Mouse (Mus musculus) small intestine, adult 2 months (tissue): Measurements from ENCODE around the gene Lama4. TPM values are rescaled to one million over a fixed set of nuclear protein-coding genes. Genes with fewer than 3 reads are reported as not detected.

Experiments
- H3K27ac ChIP-seq: fragments of 200-500 bp; 2 replicates; pipeline ENCODE4 v1.5.1; 2012; ENCODE audit warnings: low read depth, low read length, control low read depth, inconsistent platforms; ENCODE audit not compliant: insufficient read depth
- H3K27me3 ChIP-seq: fragments of 200-500 bp; 2 replicates; pipeline ENCODE4 v1.6.1; 2012; ENCODE audit warnings: mild to moderate bottlenecking, moderate library complexity, low read length, inconsistent platforms; ENCODE audit not compliant: control insufficient read depth, insufficient read depth
- H3K36me3 ChIP-seq: fragments of 200-500 bp; 2 replicates; pipeline ENCODE4 v1.6.1; 2012; ENCODE audit warnings: mild to moderate bottlenecking, low read length, control low read depth, inconsistent platforms; ENCODE audit not compliant: control insufficient read depth, insufficient read depth
- H3K4me1 ChIP-seq: fragments of 200-500 bp; 2 replicates; pipeline ENCODE4 v1.6.1; 2012; ENCODE audit warnings: low read length, inconsistent platforms, mixed read lengths; ENCODE audit not compliant: control insufficient read depth, insufficient read depth, insufficient read length
- H3K4me3 ChIP-seq: fragments of 200-500 bp; 2 replicates; pipeline ENCODE4 v1.5.1; 2012; ENCODE audit warnings: low read depth, mild to moderate bottlenecking, control low read depth, inconsistent platforms, low read length, moderate library complexity
- CTCF ChIP-seq: fragments of 200-500 bp; IDR thresholded peaks from 2 replicates; pipeline ENCODE4 v1.5.1; 2012; ENCODE audit warnings: low read depth, mild to moderate bottlenecking, control low read depth, inconsistent platforms, low read length, moderate library complexity, mixed read lengths; ENCODE audit not compliant: insufficient replicate concordance, insufficient read length; ENCODE audit errors: extremely low read depth
- POLR2A ChIP-seq: fragments of 200-500 bp; IDR thresholded peaks from 2 replicates; pipeline ENCODE4 v1.6.1; 2012; ENCODE audit warnings: low read depth, mild to moderate bottlenecking, control low read depth, inconsistent platforms, low read length, moderate library complexity
- WGBS: fragments of 180-500 bp; shearing (Covaris S2); methylation state at CpG from one replicate; pipeline ENCODE4 v1.1.7; 2018; 5-methylcytosine and 5-hydroxymethylcytosine counted together
- polyA plus RNA-seq: library from polyadenylated mRNA; depleted of rRNA; stranded (reverse); fragments of >200 nt; gene quantifications from 2 replicates; pipeline ENCODE4 v1.2.3, GENCODE M21; 2012

Lama4 gene
- polyA plus RNA-seq, 1 experiment, result 8.9 TPM

GRCm38 (mm10) chr10:39030148-39030685, 64.9 kb downstream of the Lama4 start:
- H3K36me3 ChIP-seq, result no peaks in the 10 kb centered on the region
- H3K27ac ChIP-seq, result no peak overlapping the region
- no peaks in the 10 kb centered on the region for H3K27me3 ChIP-seq
- no peak overlapping the region for H3K4me3 ChIP-seq
- no peaks in the 10 kb centered on the region for H3K4me1 ChIP-seq
- WGBS, result 93% methylated on average over 14 of the region's 14 CpGs
- TF ChIP-seq POLR2A (no peak), CTCF (no peak)

GRCm38 (mm10) chr10:39039564-39039963, 74.2 kb downstream of the Lama4 start:
- Histone ChIP-seq H3K36me3 (no peaks in the 10 kb centered on the region; the same call in 1 of the 2 replicates), H3K27me3 (no peaks in the 10 kb centered on the region), H3K4me1 (no peaks in the 10 kb centered on the region), H3K4me3 (no peak overlapping the region), H3K27ac (no peak overlapping the region)
- TF ChIP-seq POLR2A, result no peak
- no peak for TF ChIP-seq CTCF
- 52% methylated on average over 4 of the region's 4 CpGs for WGBS

DNA sequence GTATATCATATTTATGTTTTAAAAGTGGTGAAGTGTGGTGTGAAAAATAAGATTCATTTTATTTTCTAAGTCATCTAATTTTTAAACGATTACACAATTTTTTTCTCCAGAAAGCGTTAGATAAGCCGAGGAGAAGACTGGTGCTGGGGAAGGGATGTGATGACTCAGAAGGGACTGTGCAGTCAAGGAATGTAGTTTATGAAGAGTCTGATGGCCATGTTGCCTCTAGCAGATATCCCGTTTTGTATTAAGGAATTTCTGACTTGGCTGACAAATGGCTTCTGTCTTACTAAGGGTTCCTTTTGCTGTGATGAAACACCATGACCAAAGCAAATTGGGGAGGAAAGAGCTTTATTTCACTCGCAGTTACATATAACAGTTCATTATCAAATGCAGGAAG, 74.7 kb downstream of the Lama4 start:
- no peak overlapping the region for H3K4me3 ChIP-seq
- no peak for TF ChIP-seq POLR2A
- TF ChIP-seq CTCF, result no peak
- H3K36me3 ChIP-seq, result no peaks in the 10 kb centered on the region; the same call in 1 of the 2 replicates
- 58% methylated on average over 5 of the region's 5 CpGs for WGBS
- H3K27me3 ChIP-seq, result no peaks in the 10 kb centered on the region
- no peak overlapping the region for H3K27ac ChIP-seq
- H3K4me1 ChIP-seq, result no peaks in the 10 kb centered on the region

DNA sequence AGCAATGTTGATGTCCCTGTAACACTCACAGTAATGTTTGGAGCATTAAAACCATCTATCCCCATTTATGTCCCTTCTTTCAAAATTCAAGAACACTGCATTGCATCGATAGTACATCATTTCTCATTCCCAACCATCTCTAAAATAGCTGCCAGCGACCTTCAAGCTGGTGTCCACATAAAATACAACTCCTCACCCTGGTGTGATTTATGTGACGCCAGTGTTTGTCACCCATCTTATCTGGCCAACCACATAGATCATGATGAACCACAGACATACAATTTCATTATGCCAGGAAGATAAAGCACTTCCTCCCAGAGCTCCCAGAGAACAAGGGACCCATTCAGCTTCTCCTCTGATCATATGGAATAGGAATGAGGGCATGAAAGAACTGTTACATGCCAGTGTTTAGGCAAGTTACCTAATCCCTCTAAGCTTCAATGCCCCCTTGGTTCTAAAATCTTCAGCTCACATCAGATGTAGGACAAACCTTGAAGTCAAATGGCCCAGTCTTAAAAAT, 79.2 kb downstream of the Lama4 start:
- H3K27me3 ChIP-seq, result no peaks in the 10 kb centered on the region
- no peak overlapping the region for H3K4me3 ChIP-seq
- H3K36me3 ChIP-seq, result no peaks in the 10 kb centered on the region; the same call in 1 of the 2 replicates
- H3K4me1 ChIP-seq, result no peaks in the 10 kb centered on the region
- no peak overlapping the region for H3K27ac ChIP-seq
- TF ChIP-seq POLR2A (no peak), CTCF (no peak)
- 54% methylated on average over 3 of the region's 3 CpGs for WGBS

DNA sequence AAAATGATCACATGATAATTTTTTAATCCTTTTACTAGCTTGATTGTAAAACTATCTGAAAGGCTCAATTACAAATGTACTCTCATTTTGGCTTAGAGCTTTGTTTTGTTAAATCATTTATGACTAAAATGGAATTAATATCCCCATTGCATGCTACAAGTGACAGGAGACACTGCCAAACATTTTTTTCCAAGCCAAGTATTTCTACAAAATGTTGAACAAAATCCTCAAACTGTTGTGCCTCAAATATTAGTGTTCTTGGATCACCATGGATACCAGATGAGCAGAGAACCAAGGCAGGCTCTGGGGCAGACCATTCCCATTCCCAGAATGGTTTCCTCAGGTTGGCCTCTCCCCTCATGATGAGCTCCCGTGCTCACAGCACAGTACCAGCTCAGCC, 79.8 kb downstream of the Lama4 start:
- Histone ChIP-seq H3K27me3 (no peaks in the 10 kb centered on the region), H3K36me3 (no peaks in the 10 kb centered on the region; the same call in 1 of the 2 replicates), H3K27ac (no peak overlapping the region), H3K4me1 (no peaks in the 10 kb centered on the region), H3K4me3 (no peak overlapping the region)
- 77% methylated on average over 1 of the region's 1 CpGs for WGBS
- no peak for TF ChIP-seq CTCF
- no peak for TF ChIP-seq POLR2A

DNA sequence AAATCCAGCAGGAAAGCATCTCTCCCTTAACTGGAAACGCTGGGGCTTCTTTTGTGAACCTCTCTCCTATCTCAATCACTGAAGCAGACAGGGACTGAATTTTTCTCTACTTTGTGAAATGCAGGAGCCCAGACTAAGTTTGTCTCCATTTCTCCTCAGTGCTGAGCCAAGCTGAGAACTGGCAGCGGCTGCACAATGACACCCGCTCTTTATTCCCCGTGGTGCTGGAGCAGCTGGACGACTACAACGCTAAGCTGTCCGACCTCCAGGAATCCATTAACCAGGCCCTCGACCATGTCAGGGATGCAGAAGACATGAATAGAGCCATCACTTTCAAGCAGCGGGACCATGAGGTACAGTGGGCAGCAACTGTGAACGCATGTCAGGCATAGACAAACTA, 82.5 kb downstream of the Lama4 start:
- Histone ChIP-seq H3K27me3 (no peaks in the 10 kb centered on the region), H3K4me3 (no peak overlapping the region), H3K4me1 (no peaks in the 10 kb centered on the region), H3K36me3 (no peaks in the 10 kb centered on the region; the same call in 1 of the 2 replicates), H3K27ac (no peak overlapping the region)
- 85% methylated on average over 10 of the region's 10 CpGs for WGBS
- TF ChIP-seq POLR2A (no peak), CTCF (no peak)

DNA sequence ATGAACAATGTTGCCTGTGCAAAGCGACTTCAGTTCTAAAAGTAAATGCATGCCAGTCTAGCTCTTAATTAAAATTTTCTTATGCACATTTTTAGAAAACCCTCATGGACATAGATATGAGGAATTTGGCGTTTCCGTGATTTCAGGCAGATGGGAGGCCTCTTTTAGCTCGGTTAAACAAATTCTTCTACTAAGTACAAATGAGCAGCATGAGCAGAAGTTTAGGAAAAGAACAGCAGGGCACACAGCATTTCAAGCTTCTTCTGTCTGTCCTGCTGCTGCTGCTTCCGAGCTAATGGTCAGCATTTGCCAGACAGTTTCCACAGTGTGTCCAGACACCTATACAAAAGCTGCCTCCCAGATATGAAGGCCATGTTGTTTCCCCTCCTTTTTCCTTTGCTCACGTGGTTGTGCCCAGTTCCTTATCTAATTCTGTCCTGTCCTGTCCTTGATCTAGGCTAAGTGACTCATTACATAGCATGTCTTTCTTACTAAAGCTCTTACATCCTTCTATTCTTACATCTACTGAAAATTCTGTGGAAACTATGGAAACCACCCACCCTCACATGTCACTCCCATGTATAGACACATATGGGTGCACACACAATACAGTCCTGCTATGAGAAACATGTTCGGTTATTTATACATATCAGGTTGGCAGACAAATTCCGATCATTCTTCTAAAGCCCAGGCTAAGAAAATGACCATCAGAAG, 84.4 kb downstream of the Lama4 start:
- Histone ChIP-seq H3K36me3 (no peaks in the 10 kb centered on the region), H3K27ac (no peak overlapping the region), H3K4me1 (no peaks in the 10 kb centered on the region), H3K27me3 (no peaks in the 10 kb centered on the region), H3K4me3 (no peak overlapping the region)
- TF ChIP-seq POLR2A (no peak), CTCF (no peak)
- 69% methylated on average over 8 of the region's 8 CpGs for WGBS

DNA sequence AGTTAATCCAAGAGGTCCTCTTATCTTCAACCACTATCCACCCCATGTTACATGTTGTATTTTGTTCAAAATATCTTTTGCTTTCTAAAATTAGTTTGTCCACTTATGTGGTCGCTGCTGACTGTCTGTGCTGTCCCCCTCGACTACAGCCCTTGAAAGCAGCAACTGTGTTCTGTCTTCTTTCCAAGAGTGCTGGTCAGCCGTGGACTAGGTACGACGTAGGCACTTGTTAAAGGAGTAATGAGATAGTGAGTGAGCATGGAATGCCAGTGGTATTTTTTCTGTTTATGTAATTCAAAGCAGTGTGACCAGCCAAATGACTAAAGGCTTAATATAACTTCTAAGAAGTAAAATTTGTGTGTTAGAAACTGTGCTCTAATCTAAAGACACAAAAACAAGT, 90.7 kb downstream of the Lama4 start:
- H3K27me3 ChIP-seq, result no peaks in the 10 kb centered on the region
- no peaks in the 10 kb centered on the region for H3K36me3 ChIP-seq
- no peak for TF ChIP-seq POLR2A
- TF ChIP-seq CTCF, result no peak
- no peak overlapping the region for H3K27ac ChIP-seq
- WGBS, result 77% methylated on average over 5 of the region's 5 CpGs
- no peaks in the 10 kb centered on the region for H3K4me1 ChIP-seq
- H3K4me3 ChIP-seq, result no peak overlapping the region
